Mouse (Mus musculus) left cerebral cortex, postnatal 36 days (tissue): ENCODE results near the gene Tmub1. TPM values are rescaled to one million over a fixed set of nuclear protein-coding genes. Genes with fewer than 3 reads are reported as not detected.

Experiments
- DNase-seq, 2 experiments: peaks; one replicate each; pipeline ENCODE4 v3.0.0; 2021 to 2022; ENCODE audit warnings: low spot score in 2 of 2, mixed read lengths in 1 of 2
- intact Hi-C: fragments of 180-260 bp; cut with DNase I; formaldehyde crosslinking; loops from one replicate; pipeline ENCODE4 v1.15.1; 2025
- total RNA-seq, 2 experiments: library from RNA; stranded (reverse); gene quantifications; 2 replicates each; pipeline ENCODE4 v1.2.3; 2021

Gene Tmub1
- total RNA-seq, 2 experiments from 2014 or later, result 24.8 to 32.5 TPM

GRCm38 (mm10) chr5:24426556-24427284, 20.9 kb downstream of the Tmub1 start:
- intact Hi-C loops, result no loop called here
- DNase-seq, result no peak

DNA sequence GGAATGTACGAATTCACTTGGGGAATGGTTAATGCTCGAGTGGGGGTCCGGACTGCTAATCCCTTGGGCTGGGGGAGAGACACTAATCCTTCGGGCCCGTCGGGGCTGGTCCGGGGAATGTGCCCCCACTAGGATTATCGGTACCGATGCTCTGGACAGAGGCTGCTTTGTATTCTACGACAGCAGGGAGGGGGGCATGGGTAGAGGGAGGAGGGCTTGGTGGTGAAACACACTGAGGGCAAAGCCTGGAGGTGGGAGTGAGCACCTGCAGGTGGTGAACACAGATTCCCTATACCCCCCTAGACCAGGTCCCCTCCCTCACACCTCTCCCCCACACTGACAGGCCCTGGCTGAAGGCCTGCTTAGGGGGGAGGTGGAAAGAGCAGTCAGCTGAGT, 21.6 kb downstream of the Tmub1 start:
- intact Hi-C loops, result no loop called here
- no peak for DNase-seq

- DNase-seq, result no peak
- intact Hi-C loops, result loop anchor here (1.0 kb wide), 1 partner anchor 26 kb away; no protein-coding TSS in a partner anchor
Measured at GRCm38 (mm10) chr5:24425421-24426036, 22.1 kb downstream of the Tmub1 start.

DNA sequence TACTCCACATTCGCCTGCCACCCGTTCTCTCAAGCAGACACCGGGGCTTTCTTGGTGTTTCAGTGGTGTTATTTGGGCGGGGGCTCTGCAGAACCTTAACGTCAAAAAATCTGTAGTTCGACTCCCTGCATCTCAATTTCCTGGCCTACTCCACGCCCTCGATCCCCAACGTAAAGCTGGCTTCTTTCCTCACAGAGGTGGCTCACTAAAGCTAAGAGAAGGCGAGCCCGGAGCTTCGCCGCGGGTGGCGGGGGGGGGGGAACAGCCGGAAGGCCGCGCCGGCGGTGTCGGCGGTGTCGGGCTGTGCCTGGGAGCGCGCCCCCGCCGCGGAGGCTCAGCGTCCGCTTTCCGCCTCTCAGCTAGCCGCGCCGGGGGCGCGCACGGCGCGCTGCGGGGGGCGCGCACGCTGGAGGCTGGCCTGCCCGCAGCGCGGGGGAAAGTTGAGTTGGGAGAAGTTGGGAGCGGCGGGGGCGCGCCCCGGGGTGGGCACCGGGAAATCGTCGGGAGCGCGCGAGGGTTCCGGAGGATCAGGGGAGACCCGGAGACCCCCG, 22.7 kb downstream of the Tmub1 start:
- intact Hi-C loops, result loop anchor here (1.0 kb wide), 1 partner anchor 26 kb away; no protein-coding TSS in a partner anchor
- DNase-seq, result peak; percentile 69 to 80

- no peak for DNase-seq
- intact Hi-C loops, result no loop called here
Measured at GRCm38 (mm10) chr5:24424004-24424781, 23.5 kb downstream of the Tmub1 start.

DNA sequence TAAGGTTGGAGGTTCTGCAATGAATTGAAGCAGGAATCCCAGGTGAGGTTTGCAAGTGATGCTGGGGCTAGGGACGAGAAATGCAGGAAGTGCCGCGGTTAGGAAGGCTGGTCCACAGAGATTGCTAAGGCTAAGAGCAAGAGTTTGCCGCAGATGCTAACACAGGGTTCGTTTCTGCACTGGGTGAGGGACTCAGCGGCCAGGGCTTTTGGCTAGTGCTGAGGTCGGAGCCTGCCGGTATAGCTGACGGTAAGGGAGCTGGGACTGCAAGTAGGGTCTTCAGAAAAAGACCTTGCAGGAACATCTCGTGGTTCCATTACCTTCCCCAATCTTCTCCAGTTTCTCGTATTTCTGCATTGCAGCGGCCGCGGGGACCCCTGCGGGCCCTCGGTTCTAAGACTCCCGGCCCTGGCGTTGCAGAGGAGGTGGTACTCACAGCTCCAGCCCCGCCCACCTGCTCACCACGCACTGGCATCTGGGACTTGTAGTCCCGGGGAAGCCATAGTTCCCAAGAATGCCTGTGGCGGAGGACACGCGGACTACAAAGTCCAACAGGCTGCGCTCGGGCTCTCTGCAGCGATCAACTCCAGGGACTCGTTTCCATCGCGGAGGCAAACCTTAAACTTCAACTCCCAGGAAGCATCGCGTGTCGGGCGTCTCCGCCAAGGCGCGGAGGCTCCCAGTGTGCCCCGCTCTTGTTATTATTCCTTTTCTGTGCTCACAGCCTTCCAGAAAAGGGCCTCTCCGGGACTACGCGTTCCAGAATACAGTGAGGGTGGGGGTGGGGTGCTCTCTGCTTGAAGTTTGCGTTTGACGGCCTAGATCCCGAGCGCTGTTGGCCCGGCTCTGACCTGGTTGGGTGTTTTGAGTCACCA, 24.3 kb downstream of the Tmub1 start, which contains the start of the genes Cdk5 and Slc4a2:
Cdk5 (minus strand) TSS at position 402 of the 875 bp plus-strand sequence.
Slc4a2 (plus strand) TSS at position 709 of the 875 bp plus-strand sequence.
- peak; percentile 99 to 100 for DNase-seq
- intact Hi-C loops, result loop anchor here (1.0 kb wide), 1 partner anchor 25 kb away; no protein-coding TSS in a partner anchor

- no peak for DNase-seq
- intact Hi-C loops, result no loop called here
Measured at GRCm38 (mm10) chr5:24420381-24420780, 27.3 kb downstream of the Tmub1 start.

DNA sequence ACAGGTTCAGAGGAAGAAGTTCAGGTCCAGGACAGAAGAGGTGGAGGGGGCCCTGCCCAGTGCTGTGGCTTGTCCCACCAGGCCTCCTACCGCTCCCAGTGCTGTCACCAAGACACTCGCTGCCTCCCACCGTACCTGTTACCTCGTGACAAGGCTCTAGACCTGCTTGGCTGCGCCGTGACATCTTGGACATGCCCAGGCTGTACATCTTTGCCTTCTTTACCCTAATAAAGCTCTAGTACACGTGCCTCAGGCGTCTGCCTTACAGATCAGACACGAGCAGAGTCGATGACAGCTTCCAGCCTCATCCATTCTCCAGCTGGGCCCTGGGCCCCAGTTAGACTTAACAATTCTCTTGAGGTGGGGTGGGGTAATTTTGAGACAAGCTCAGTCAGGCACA, 30.1 kb downstream of the Tmub1 start:
- no peak for DNase-seq
- intact Hi-C loops, result no loop called here

GRCm38 (mm10) chr5:24416222-24416736, 31.4 kb downstream of the Tmub1 start:
- peak; percentile 42 to 68 for DNase-seq
- intact Hi-C loops, result loop anchor here (1.0 kb wide), 1 partner anchor 55 kb away; no protein-coding TSS in a partner anchor

- no peak for DNase-seq
- intact Hi-C loops, result loop anchor here (1.0 kb wide), 1 partner anchor 9 kb away; no protein-coding TSS in a partner anchor
Measured at GRCm38 (mm10) chr5:24413938-24414337, 33.7 kb downstream of the Tmub1 start.

GRCm38 (mm10) chr5:24413042-24413693, 34.5 kb downstream of the Tmub1 start, which contains the start of gene Asic3:
Gene Asic3, plus strand, starts transcription at chr5:24413392.
- intact Hi-C loops, result loop anchor here (1.0 kb wide), 1 partner anchor 8 kb away; no protein-coding TSS in a partner anchor
- no peak for DNase-seq

GRCm38 (mm10) chr5:24412063-24412462, 35.6 kb downstream of the Tmub1 start:
- no peak for DNase-seq
- intact Hi-C loops, result no loop called here

DNA sequence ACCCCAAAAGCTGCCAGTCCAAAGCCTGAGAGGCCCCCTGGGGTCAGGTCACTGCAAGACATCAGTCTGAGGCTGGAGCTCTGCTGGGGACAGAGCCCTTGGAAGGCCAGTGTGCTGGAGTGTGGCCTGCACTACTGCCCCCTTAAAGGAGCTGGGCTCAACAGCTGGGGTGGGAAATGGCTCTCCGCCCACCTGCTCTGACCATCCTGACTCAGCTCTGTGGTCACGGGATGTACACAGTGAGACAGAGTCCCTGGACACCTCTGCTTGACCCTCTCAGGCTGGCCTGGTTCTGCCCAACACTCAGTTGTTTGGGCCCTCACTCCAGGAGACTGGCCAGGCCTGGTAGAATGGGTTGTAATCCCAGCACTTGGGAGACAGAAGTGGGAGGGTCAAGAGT, 38.2 kb downstream of the Tmub1 start:
- no peak for DNase-seq
- intact Hi-C loops, result no loop called here

GRCm38 (mm10) chr5:24408651-24409050, 39.0 kb downstream of the Tmub1 start:
- intact Hi-C loops, result no loop called here
- no peak for DNase-seq

DNA sequence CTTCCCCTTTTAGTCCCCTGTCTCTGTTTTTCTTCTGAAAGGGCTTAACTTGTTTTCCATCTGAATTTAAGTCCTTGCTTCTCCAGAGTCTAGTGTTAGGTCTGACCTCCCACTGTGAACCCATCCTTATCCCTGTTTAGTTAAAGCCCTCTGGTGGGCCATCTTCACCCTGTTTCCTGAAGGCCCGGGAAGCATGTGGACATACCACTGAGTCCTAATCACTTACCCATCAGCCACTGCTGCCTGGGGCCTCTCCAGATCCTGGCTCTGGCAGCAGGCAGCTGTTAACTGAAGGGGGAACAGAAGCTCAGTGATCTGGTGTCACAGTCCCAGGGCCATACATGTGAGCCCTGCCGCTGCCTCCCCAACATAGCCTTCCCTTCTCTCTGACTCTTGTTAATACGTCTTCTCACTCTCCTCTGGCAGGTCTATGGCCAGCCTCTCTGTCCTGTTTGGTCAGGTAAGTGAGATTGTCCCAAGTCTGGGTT, 42.2 kb downstream of the Tmub1 start:
- intact Hi-C loops, result loop anchor here (1.0 kb wide), 1 partner anchor 8 kb away; the partner anchor contains the start of gene Asic3
- no peak for DNase-seq

GRCm38 (mm10) chr5:24404594-24405360, 42.9 kb downstream of the Tmub1 start:
- DNase-seq, result no peak
- intact Hi-C loops, result loop anchor here (1.0 kb wide), 1 partner anchor 9 kb away; the partner anchor contains the start of gene Asic3

DNA sequence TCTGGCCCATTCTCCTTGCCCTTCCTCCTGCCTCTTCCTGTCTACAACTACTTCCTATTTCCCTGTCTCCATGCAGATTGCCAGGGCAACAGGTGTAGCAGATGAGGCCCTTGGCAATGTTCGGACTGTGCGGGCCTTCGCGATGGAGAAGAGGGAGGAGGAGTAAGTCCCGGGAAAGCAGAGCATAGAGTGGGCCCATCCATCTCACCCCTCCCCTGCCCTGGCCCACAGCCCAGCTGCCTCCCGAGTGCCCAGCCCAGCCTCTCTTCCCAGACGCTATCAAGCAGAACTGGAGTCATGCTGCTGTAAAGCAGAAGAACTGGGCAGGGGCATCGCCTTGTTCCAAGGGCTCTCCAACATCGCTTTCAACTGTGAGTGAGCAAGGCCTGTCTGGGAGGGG, 45.7 kb downstream of the Tmub1 start:
- DNase-seq, result no peak
- intact Hi-C loops, result no loop called here
